In the genomic region with DNA sequence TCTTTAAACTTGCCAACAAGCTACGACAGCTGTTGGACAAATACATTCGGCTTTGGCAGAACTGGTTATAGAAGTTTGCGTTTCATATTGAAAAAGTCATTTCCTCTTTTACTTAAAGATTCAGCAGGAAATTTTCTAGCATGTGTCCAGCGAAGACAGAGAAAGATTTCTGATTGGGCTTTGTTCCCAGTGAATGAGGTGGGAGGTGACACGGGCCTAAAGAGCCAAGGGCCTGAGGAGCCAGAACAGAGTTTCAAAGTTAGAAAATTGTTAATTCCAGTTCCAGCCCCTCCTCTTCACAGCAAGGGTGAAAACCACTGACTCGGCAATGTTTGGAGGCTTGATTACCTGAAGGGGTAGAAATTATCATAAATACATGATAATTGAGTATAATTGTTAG, we compare ENCODE assay signal across 20 mouse cellular contexts.
"Had no signal": no experiment of that assay in that cellular context is flagged by ENCODE, and none has a peak within 500 bp of the region (broad histone marks: within the 10 kb centered on the region; RNA-seq: fewer than 3 reads in every experiment).

No protein-coding gene starts in this region.

- H3K4me3 ChIP-seq: intestine, embryonic 15.5 days; limb, embryonic 13.5 days; liver, embryonic 13.5 days; midbrain, embryonic 12.5 days; midbrain, embryonic 15.5 days; neural tube, embryonic 12.5 days; neural tube, embryonic 15.5 days had no signal

- H3K4me1 ChIP-seq: midbrain, embryonic 12.5 days; midbrain, embryonic 15.5 days; neural tube, embryonic 12.5 days had no signal

- H3K9ac ChIP-seq: intestine, embryonic 15.5 days; limb, embryonic 13.5 days; liver, embryonic 13.5 days; midbrain, embryonic 12.5 days; midbrain, embryonic 15.5 days; neural tube, embryonic 12.5 days; neural tube, embryonic 15.5 days had no signal

- H3K27ac ChIP-seq: intestine, embryonic 15.5 days; limb, embryonic 13.5 days; liver, embryonic 13.5 days; macrophage; midbrain, embryonic 12.5 days; midbrain, embryonic 15.5 days; neural tube, embryonic 12.5 days; neural tube, embryonic 15.5 days; stomach, postnatal 0 days had no signal

- H3K4me2 ChIP-seq: intestine, embryonic 15.5 days; limb, embryonic 13.5 days; liver, embryonic 13.5 days; midbrain, embryonic 12.5 days; midbrain, embryonic 15.5 days; neural tube, embryonic 12.5 days; neural tube, embryonic 15.5 days had no signal

- ATAC-seq: intestine, embryonic 15.5 days; midbrain, embryonic 15.5 days had no signal

- H3K36me3 ChIP-seq: intestine, embryonic 15.5 days; limb, embryonic 13.5 days; midbrain, embryonic 12.5 days; midbrain, embryonic 15.5 days; neural tube, embryonic 12.5 days; neural tube, embryonic 15.5 days had no signal

- DNase-seq: kidney, adult 11 months; kidney, adult 8-10 months; kidney, postnatal 14 days; kidney, postnatal 4 days; left cerebral cortex, postnatal 4 days; liver, embryonic 13.5 days; right cerebral cortex, adult 18-20 months; right cerebral cortex, postnatal 14 days; right cerebral cortex, postnatal 4 days; thymus, adult 2 months; thymus, postnatal 14 days; thymus, postnatal 4 days had no signal

- H3K9me3 ChIP-seq: intestine, embryonic 15.5 days; liver, embryonic 13.5 days; midbrain, embryonic 12.5 days; midbrain, embryonic 15.5 days; neural tube, embryonic 12.5 days; neural tube, embryonic 15.5 days had no signal

- H3K27me3 ChIP-seq: intestine, embryonic 15.5 days; limb, embryonic 13.5 days; liver, embryonic 13.5 days; midbrain, embryonic 12.5 days; midbrain, embryonic 15.5 days; neural tube, embryonic 12.5 days; neural tube, embryonic 15.5 days had no signal
